Mouse (Mus musculus) testis, adult 2 months (tissue): ENCODE data around the gene Ppp1r3d.

Experiments
- CTCF ChIP-seq: fragments of 200-500 bp; IDR thresholded peaks from 2 replicates; pipeline ENCODE4 v1.5.1; 2012; ENCODE audit warnings: low read depth, mild to moderate bottlenecking, inconsistent platforms, low read length, moderate library complexity; ENCODE audit not compliant: control insufficient read depth, insufficient read depth, insufficient replicate concordance
- POLR2A ChIP-seq: fragments of 200-500 bp; IDR thresholded peaks from 2 replicates; pipeline ENCODE4 v1.6.1; 2012; ENCODE audit warnings: low read depth, mild to moderate bottlenecking, inconsistent platforms, low read length, moderate library complexity; ENCODE audit not compliant: control insufficient read depth

DNA sequence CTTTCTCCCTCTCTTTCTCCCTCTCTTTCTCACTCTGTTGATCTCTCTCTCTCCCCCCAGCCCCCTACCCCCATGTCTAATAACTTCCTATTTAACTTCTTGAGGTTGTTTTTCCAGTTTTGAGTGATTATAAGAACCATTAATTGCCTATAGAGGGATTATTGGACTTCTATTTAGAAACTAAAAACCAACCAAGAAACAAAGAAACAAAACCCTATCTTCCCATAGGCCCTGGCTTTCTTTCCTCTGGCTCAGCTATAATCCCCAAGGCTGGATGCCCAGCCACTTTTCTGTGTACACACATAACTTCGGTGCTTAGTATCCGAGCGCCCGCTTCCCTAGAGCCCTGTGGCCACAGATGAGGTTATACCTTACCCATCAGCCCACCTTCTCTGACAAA, 16.0 kb upstream of the Ppp1r3d start, which contains the start of gene Cdh26:
- TF ChIP-seq CTCF (no peak), POLR2A (no peak)
